Mouse (Mus musculus) kidney, postnatal 0 days (tissue): Measurements from ENCODE around the gene Itgad. TPM values are rescaled to one million over a fixed set of nuclear protein-coding genes. Genes with fewer than 3 reads are reported as not detected.
"Not testable (repeated sequence)": the region's sequence is repeated elsewhere in the genome, so short reads cannot be mapped to it uniquely, and the experiment has no call there.

Experiments
- ATAC-seq: fragments of 200-750 bp; cut with Nextera tagmentation; replicated peaks from 2 replicates; pipeline ENCODE4 v1.8.0; 2017; ENCODE audit warnings: low read depth, moderate number of reproducible peaks, moderate TSS enrichment, moderate library complexity; ENCODE audit not compliant: low FRiP score
- DNase-seq: peaks from one replicate; pipeline ENCODE4 v3.0.0-alpha.2; 2016; ENCODE audit warnings: low spot score
- H3K27ac ChIP-seq: fragments of 300-500 bp; sonication (generic); 2 replicates; pipeline ENCODE4 v1.5.1; 2014; ENCODE audit warnings: mild to moderate bottlenecking
- H3K27me3 ChIP-seq: fragments of 300-500 bp; sonication (generic); 2 replicates; pipeline ENCODE4 v1.6.1; 2014; ENCODE audit warnings: low read length, mixed read lengths; ENCODE audit not compliant: insufficient read depth
- H3K36me3 ChIP-seq: fragments of 300-500 bp; sonication (generic); 2 replicates; pipeline ENCODE4 v1.6.1; 2014; ENCODE audit warnings: low read length, mixed read lengths; ENCODE audit not compliant: insufficient read depth
- H3K4me1 ChIP-seq: fragments of 300-500 bp; sonication (generic); replicated peaks from 2 replicates; pipeline ENCODE4 v1.6.1; 2014; ENCODE audit warnings: antibody characterized with exemption, low read length, mixed read lengths; ENCODE audit not compliant: insufficient read depth
- H3K4me2 ChIP-seq: fragments of 300-500 bp; sonication (generic); 2 replicates; pipeline ENCODE4 v1.6.1; 2014; ENCODE audit warnings: mild to moderate bottlenecking, low read length, moderate library complexity, mixed read lengths
- H3K4me3 ChIP-seq: fragments of 300-500 bp; sonication (generic); replicated peaks from 2 replicates; pipeline ENCODE4 v1.5.1; 2014; ENCODE audit warnings: low read depth, low read length
- H3K9ac ChIP-seq: fragments of 300-500 bp; sonication (generic); 2 replicates; pipeline ENCODE4 v1.6.1; 2014; ENCODE audit warnings: low read depth, low read length
- H3K9me3 ChIP-seq: fragments of 300-500 bp; sonication (generic); replicated peaks from 2 replicates; pipeline ENCODE4 v1.6.1; 2016; ENCODE audit warnings: low read length, inconsistent platforms, mixed read lengths
- CTCF ChIP-seq: IDR thresholded peaks from 2 replicates; pipeline ENCODE4 v1.5.1; 2016; ENCODE audit warnings: antibody characterized with exemption, low read depth, mild to moderate bottlenecking, moderate library complexity
- WGBS: fragments of 180-500 bp; shearing (Covaris S2); extraction: QIAGEN DNeasy Blood & Tissue Kit; methylation state at CpG from one replicate; pipeline ENCODE4 v1.1.7; 2014; 5-methylcytosine and 5-hydroxymethylcytosine counted together
- polyA plus RNA-seq: library from polyadenylated mRNA; unstranded; fragments of >200 nt; fragmentation: Nextera tagmentation; extraction: Ambion mirVana; gene quantifications from 2 replicates; pipeline ENCODE4 v1.2.1, GENCODE M21; 2015

Gene Itgad
- polyA plus RNA-seq, 1 experiment from 2014 or later, result not detected

DNA sequence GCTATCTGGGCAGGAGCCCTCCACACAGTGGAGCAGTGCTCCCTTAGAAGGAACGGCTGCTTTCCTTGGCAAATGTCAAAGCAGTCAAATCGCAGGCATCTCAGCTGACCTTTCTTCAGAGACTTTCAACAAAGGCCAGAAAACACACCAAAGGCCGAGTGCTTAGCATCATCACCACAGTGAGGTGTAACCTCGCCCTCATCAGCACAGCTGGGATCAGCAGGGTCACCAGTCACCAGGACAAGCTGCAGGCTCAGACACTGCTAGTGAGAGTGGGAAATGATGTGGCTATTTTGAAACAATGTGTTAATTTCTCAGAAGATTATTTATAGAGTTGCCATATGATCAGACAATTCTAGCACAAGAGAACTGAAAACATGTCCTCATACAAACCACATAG, 17.2 kb upstream of the Itgad start:
- TF ChIP-seq CTCF, result no peak
- H3K36me3 ChIP-seq, result no peaks in the 10 kb centered on the region
- DNase-seq, result no peak
- no peak overlapping the region for H3K4me2 ChIP-seq
- ATAC-seq, result no peak
- no peak overlapping the region for H3K4me3 ChIP-seq
- 41% methylated on average over 4 of the region's 4 CpGs for WGBS
- H3K9ac ChIP-seq, result no peak overlapping the region
- H3K27me3 ChIP-seq, result no peaks in the 10 kb centered on the region
- H3K27ac ChIP-seq, result no peak overlapping the region
- no peaks in the 10 kb centered on the region for H3K4me1 ChIP-seq
- no peaks in the 10 kb centered on the region for H3K9me3 ChIP-seq

DNA sequence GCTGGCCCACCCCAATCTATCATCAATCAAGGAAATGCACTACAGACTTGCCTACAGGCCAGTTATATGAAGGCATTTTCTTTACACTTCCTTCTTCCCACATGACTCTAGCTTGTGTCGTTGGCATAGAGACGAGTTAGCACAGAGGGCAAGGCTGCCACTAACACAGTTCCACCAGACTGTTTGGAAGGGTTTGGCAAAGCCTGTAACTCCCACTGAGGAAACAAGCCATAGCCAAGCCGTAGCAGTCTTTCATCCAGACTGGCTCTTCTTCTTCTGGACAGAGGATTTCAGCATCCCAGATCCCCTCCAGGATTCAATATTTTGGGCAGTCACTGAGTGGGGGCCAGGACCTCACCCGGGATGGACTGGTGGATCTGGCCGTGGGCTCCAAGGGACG, 14.6 kb upstream of the Itgad start:
- H3K27me3 ChIP-seq, result no peaks in the 10 kb centered on the region
- DNase-seq (no peak), ATAC-seq (no peak)
- no peaks in the 10 kb centered on the region for H3K36me3 ChIP-seq
- no peak overlapping the region for H3K27ac ChIP-seq
- WGBS, result 96% methylated on average over 6 of the region's 6 CpGs
- H3K4me2 ChIP-seq, result no peak overlapping the region
- H3K9ac ChIP-seq, result no peak overlapping the region
- H3K9me3 ChIP-seq, result no peaks in the 10 kb centered on the region
- H3K4me1 ChIP-seq, result no peaks in the 10 kb centered on the region
- H3K4me3 ChIP-seq, result no peak overlapping the region
- no peak for TF ChIP-seq CTCF

DNA sequence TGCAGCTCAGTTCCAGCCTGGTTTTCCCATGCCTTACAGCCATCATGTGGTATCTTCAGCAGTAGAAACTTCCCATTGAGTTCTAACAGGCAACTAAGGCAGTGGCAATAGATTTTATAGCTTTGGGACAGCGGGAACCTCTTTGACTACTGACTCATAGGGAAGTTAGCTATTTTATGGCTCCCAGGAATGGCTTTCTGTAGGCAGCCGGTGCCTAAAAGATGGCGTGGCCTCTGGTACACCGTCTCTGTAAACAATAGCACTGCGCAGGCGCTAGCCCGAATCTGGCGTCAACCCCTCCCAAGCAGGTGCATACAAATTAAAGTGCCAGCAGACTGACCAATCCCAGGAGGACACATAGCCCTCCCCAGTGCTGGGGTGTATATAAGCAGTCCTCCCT, 3.2 kb upstream of the Itgad start:
- Histone ChIP-seq H3K4me1 (no peaks in the 10 kb centered on the region), H3K27me3 (no peaks in the 10 kb centered on the region), H3K36me3 (no peaks in the 10 kb centered on the region), H3K9ac (no peak overlapping the region), H3K4me2 (no peak overlapping the region), H3K4me3 (no peak overlapping the region), H3K27ac (no peak overlapping the region), H3K9me3 (no peaks in the 10 kb centered on the region)
- DNase-seq, result no peak
- ATAC-seq, result no peak
- WGBS, result 60% methylated on average over 8 of the region's 8 CpGs
- TF ChIP-seq CTCF, result no peak

DNA sequence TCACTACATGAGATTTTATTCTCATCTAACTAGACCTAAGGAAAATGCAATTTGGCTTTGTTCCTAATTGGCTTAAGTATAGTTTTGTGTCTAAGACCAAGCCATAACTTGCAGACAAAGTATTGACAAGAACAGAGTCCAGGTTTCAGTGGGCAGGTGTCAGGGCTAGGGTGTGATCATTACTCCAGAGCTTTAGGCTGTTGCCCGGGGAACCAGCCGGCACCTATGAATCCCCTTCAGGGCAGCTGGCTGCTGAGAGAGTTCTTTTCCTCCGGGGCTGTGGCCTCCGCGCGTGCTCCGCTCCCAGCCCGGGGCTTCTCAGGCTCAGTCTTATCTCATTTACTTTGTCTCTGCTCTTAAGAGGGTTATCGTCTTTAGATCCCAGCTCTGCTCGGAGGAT, 748 bp downstream of the Itgad start:
- no peaks in the 10 kb centered on the region for H3K9me3 ChIP-seq
- ATAC-seq (no peak), DNase-seq (no peak)
- H3K27me3 ChIP-seq, result no peaks in the 10 kb centered on the region
- H3K4me3 ChIP-seq, result no peak overlapping the region
- H3K9ac ChIP-seq, result no peak overlapping the region
- H3K36me3 ChIP-seq, result no peaks in the 10 kb centered on the region
- no peak for TF ChIP-seq CTCF
- H3K4me1 ChIP-seq, result no peaks in the 10 kb centered on the region
- no peak overlapping the region for H3K4me2 ChIP-seq
- H3K27ac ChIP-seq, result no peak overlapping the region
- 79% methylated on average over 10 of the region's 10 CpGs for WGBS

DNA sequence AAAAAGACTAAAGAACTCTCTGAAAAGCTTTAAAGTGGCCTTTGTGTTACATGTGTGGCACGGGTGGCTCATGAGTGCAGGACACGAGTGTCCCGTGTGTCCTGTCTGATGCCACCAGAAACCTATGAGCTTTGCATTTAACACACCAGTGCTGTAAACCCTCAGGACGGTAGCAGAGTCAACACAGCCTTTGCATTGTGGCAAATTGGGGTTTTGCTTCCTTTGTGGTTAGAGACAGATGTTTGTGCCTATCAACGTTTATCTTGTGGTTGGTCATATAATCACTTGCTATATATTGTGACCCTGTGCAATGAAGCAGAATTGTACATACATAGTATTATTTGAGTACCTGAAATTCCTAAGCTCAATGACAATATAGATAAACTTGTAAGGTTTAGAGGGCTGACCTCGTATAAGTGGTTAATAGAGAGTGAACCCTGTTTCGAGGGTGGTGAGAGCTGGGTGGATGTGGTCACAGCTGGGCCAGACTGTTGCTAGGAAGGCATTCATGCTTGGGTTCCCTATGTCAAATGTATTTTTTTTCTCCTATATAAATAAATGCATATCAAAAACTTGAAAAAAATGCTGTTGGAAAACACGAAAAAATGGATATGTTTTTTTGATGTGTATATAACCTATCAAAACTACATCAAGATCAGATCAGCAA, 4.6 kb downstream of the Itgad start:
- not testable (repeated sequence) for H3K36me3 ChIP-seq, H3K9me3 ChIP-seq, H3K9ac ChIP-seq, H3K4me2 ChIP-seq, DNase-seq, H3K4me1 ChIP-seq, H3K27ac ChIP-seq, ATAC-seq, H3K4me3 ChIP-seq, H3K27me3 ChIP-seq
- WGBS, result 65% methylated on average over 8 of the region's 8 CpGs

DNA sequence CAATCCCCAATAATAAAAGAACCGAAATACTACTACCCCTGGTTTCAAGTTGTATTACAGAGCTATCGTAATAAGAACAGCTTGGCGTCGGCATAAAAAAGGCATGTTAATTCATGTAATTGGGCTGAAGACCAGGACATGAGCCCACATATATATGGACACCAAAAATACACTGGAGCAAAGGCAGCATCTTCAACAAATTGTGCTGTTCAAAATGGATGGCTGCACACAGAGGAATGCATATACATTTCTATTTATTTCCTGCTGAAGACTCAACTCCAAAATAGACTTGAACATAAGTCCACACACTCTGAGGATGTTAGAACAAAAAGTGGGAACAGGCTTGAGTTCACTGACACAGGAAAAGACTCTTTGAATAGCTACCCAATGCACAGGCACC, 9.8 kb downstream of the Itgad start:
- Histone ChIP-seq H3K4me1 (no peaks in the 10 kb centered on the region), H3K36me3 (no peaks in the 10 kb centered on the region), H3K9me3 (no peaks in the 10 kb centered on the region), H3K4me3 (no peak overlapping the region), H3K4me2 (no peak overlapping the region), H3K27ac (no peak overlapping the region), H3K27me3 (no peaks in the 10 kb centered on the region), H3K9ac (no peak overlapping the region)
- TF ChIP-seq CTCF, result no peak
- no peak for DNase-seq
- ATAC-seq, result no peak
- 94% methylated on average over 4 of the region's 4 CpGs for WGBS

DNA sequence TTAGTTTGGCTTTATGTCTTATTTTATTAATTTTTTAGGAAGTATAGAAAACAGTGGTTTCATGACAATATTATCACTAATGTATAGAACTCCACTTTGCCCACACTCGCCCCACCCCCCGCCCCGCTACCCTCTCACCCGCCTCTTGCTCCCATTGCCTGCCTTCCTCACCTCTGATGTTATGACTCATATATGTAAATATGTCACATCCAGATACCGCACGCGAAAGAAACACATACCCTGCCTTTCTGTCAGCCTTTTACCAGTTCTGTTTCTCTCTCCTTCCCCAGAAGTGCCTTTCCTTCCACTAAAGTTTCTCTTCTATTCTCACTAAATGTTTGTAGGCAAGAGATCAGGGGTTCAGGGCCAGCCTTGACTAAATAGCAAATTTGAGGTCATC, 12.2 kb downstream of the Itgad start:
- DNase-seq (no peak), ATAC-seq (no peak)
- TF ChIP-seq CTCF, result no peak
- Histone ChIP-seq H3K27me3 (no peaks in the 10 kb centered on the region), H3K36me3 (no peaks in the 10 kb centered on the region), H3K4me1 (no peaks in the 10 kb centered on the region), H3K4me3 (no peak overlapping the region), H3K9ac (no peak overlapping the region), H3K9me3 (no peaks in the 10 kb centered on the region), H3K27ac (no peak overlapping the region), H3K4me2 (no peak overlapping the region)
- 84% methylated on average over 7 of the region's 7 CpGs for WGBS
